Mouse (Mus musculus) regulatory T cell (primary cell): ENCODE data around the gene Btbd35f21.

ENCODE experiments used
- in situ Hi-C: fragments of 300-600 bp; cut with MboI, MseI; formaldehyde crosslinking; loops from one replicate; pipeline ENCODE4 v1.15.1; 2025; ENCODE audit warnings: high pct_unique_total_duplicates

Gene Btbd35f21

DNA sequence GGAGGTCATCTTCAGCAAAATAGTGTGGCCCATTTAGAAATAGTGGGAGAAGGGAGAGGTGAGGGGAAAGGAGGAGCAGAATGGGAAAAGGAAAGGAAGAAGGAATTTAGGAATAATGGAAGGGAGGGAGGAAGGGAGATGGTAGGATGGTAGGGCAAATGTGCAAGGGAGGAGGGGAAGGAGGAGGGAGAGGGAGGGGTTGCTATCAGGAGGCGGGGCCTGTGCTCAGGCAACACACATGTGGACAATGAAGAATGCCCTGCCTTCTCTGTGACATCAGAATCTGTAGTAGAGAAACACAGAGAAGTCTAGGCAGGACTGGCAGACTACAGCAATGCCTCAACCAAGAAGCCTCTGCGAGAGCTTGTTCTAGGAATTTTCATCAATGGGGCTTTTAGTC is at the start of gene Btbd35f21:
Btbd35f21 (plus strand) TSS at position 301 of the 400 bp plus-strand sequence.
- in situ Hi-C loops = loop anchor here (25.0 kb wide), 4 partner anchors 186 to 1389 kb away; partner anchors contain the start of gene Btbd35f26
